Mouse (Mus musculus) retina, postnatal 1 day (tissue): Measurements from ENCODE around the gene Ccdc50.

Experiments used
- DNase-seq: peaks from one replicate; pipeline ENCODE4 v3.0.0-alpha.2; 2012

Ccdc50 gene

DNA sequence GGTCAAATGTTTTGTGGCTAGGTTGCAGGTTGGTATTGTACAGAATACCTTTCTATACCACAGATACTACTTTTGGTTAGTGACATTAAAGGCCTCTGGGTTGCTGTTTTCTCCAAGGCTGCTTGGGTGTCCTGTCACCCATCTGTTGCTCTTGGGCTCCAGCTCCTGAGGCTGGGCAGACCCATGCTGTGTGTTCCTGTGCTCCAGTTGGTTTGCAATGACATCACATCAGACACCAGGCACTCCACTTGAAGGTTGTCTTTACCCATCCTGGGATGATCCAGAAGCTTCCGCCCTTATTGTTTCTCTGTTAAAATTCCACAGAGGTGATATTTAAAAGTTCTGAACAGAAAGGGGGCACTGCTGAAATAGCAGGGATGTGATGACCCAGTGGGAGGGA, 8.3 kb downstream of the Ccdc50 start:
- DNase-seq, result no peak

DNA sequence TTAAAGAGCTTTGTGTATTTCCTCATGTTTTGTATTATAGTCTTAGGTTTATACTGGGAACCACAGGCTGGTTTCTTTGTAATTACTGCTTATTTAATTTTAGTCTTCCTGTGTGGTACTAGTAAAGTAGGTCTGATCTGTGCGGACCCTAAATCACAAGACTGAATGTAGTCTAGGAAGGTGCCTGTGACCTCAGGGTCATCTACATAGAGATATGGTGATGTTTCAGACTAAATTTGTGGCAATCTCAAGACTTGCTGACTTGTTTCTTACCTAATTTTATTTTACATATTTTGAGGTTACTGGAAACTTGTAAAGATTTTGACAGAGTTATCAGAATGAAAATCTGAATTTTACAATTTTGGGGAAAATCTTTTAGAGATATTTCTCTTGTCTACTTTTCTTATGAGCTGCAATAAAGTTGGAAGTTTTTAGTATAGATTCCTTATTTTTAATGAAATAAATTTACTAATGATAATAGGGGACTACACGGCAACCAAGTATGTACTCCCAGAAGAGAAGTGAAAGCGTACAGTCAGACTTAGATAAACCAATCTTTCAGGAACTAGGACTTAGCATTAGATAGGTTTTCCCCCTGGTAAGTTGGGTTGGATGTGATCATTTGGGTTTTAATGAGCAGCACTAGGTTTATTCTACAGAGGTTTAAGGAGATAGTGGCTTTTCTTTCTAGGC, 10.5 kb downstream of the Ccdc50 start:
- no peak for DNase-seq

DNA sequence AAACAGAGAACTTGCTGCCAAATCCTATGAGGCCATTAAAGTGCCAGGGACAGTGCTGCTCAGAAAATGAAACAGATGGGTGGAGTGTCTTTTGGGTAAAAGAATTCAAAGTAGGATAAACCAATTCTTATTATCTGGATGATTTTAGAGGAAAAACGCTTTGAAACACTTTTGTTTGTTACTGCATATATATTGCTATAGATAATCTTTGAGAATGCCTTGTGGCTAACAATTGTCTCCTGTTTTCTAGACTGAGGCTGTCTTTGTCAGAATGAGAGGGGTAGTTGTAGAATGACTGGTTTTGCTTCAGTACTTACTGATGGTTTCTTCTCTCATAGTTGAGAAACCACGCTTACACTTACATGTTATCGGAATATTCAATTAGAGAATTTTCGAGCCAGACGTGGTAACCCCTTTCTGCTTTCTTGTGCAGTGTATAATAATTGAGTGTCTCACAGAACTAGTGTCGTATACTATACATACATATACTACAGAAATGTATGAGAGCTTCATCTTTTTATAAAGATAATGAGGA, 11.1 kb downstream of the Ccdc50 start:
- no peak for DNase-seq

DNA sequence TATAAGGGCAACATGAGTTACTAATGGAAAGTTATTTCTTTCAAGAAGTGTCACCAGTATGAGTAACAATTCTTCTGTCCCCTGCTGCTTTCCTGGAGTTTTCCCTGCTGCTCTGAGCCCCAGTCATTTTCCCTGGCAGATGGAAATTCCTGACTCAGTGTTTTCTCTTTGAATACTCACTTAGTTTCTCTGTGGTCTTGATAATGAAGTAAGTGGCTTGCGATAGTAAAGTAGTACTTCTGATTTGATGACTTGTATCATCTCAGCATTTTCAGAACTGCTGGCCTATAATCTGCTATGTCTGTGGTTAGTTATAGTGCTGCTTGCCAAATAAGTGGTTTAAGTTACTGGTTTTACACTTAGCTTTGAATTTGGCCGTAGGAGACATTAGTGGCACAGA, 12.9 kb downstream of the Ccdc50 start:
- no peak for DNase-seq

DNA sequence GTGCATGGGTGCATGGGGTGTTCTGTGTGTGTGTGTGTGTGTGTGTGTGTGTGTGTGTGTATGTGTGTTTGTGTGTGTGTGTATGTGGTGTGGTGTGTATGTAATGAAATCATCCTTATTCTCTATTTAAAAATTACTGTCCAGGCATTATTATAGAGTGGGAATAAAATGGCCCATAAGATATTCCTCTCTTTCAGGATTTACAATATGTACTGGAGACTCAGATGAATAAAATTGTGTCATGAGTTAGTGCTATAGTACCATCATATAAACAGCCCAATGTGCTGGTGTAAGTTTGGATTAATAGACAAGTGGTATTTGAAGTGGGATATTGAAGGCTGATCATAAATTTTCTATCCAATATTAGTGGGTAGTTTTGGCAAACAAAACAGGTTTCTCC, 15.4 kb downstream of the Ccdc50 start:
- DNase-seq, result no peak

DNA sequence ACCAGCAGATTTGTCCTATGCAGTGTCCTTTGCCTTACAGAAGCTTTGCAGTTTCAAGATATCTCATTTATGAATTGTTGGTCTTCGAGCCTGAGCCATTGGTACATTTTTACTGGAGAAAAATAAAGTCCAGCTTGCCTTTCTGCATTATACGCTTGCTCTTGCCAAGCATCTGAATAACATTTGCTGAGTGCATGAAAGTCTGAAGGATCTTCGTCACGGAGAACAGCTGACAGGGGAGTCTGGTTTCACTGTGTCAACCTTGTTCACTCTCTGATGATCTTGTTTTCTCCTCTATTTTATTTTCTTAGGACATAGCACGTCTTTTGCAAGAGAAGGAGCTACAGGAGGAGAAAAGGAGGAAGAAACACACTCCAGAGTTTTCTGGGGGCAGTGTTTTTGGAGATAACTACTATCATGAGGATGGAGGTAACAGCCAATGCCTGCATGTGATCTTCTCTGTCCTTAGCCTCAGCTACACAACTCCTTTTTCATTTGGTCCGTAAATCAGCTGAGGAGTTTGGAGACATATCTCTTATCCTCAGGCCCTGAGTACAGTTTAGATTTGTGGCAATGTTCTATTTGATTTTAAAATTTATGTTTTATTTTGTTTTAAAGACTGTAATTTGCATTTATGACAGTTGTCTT, 28.4 kb downstream of the Ccdc50 start:
- DNase-seq, result no peak

DNA sequence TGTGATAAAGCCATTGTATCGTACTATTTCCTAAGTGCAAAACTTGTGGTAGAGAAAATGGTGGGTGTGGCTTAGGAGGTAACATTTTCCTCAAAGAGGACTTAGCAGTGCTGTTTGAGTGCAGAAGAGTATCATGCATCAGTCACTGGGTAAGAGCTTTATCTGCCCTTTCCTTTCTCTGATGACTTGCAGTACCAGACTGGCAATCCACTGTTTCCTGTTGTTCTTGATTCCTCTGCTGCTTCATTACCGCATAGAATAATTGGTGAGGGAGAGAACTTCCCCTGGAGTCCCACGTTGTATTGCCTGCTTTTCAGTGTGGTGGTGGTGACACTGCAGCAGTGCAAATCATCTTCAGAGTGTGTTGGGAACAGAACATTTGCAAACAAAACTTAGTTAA, 29.0 kb downstream of the Ccdc50 start:
- DNase-seq, result no peak

DNA sequence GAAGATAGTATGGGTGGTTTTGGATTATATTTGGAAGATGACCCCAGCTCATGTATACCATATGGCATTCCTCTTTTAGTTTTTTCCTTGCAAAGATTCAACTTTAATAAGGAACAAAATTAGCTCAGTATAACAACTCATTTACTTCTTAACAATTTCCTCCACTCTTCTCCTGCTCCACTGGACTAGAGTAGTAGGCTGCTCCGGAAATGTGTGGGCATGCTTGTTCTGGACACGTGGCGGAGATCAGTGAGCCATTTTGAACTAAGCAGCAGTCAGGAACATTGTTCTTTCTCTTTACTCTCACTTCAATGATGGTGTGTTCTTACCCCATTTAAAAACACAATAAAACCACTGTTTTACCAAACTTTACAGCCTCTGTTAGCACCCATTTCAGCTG, 32.3 kb downstream of the Ccdc50 start:
- no peak for DNase-seq

DNA sequence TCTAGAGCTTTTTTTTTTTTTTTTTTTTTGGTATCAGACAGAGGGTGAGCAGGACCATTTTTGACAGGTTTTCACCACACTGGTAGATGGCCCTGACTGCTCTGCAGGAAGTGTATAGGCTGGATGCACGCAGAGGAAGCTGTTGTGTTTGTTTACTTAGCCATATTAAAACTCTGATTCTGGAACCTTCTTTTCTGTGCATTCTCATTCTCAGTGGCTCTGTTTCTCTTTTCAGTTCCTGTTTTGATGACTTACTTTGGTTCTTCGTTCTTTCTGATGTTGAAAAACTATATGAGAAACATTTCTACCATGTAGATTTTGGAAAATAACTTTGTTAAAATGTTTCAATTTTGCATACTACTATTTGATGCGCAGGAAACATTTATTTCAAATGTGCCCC, 46.4 kb downstream of the Ccdc50 start:
- DNase-seq, result no peak

DNA sequence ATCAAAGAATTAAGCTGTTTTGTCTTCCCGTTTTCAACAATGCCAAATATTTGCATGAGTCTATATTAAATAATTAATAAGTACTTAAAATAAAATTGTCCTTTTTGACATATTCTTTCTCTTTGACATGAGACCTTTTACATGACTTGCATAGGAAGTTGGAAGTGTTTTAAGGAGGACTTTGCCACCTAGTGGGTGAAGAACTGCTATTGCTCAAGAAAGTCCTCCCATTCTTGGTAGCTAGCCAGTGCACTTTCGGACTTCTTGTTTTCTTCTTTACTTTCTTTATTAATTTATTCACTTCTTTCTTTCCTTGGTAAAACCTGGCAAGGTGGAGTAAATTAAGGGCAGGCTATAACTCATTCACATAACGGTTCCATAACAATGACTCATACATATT, 55.3 kb downstream of the Ccdc50 start:
- DNase-seq, result no peak

DNA sequence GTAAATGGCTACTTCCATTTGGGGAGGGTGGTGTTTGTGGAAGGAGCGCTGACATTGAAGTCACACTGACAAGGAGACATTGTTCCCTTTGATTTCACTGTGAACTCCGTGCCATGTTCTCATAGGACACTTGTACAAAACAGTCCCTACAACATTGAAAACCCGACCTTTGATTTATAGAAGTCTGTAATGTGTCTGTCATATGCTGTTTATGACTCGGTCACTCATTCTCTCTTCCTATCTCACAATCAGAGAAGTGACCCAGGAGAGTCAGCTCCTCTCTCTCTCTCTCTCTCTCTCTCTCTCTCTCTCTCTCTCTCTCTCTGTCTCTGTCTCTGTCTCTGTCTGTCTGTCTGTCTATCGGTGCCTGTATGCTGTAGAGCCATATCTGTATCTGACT, 60.7 kb downstream of the Ccdc50 start:
- no peak for DNase-seq

DNA sequence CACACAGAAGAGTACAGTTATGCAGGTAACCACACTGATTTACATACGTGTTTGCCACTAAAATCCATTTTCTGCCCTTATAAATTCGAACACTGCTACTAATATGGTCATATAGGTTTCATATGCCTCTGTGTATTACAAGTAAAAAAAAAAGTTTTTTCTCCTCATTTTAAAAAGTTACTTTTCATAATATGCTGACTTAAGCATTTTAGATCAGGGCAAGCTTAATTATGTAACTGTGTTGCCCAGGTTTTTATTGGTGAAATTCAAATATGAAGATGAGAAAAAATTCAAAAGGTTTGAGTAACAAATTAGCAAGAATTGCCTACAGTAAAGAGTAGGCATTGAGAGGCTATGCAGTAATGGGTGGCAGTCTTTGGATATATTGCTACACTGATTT, 62.0 kb downstream of the Ccdc50 start:
- DNase-seq, result no peak

DNA sequence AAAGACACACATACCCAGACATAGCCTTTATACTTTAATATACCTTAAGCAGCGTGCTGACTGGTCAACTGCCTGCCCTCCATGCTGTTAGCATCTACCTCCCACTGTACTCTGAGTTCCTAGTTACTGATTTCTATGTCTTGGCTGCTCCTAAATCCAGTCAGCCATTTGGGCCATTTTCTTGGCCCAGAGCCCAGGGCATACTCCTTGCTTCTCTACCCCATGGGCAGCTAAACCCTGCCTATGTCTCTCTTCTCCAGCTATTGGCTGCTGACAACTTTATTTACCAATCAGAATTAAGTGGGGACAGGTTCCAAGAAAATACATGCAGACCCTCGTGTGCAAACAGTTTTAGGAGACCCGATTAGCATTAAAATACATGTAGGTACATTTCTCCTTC, 64.7 kb downstream of the Ccdc50 start:
- no peak for DNase-seq

DNA sequence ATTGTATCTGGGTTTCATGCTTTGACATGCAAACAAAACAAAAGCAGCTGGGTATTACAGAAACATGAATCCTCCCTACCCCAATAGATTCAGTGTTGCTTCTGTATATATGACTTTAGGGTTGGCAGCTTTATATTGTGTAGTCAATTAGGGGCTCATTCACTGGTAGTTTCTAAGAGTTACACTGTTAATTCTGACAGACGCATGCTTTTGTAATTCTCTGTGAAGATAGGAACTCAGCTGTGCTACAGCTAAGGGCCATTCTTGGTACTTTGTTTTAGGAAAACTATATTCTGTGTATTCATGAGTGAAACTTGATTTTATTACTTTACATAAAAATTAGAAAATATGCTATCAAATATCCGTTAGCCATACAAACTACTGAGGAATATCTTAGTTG, 65.2 kb downstream of the Ccdc50 start:
- DNase-seq, result no peak

DNA sequence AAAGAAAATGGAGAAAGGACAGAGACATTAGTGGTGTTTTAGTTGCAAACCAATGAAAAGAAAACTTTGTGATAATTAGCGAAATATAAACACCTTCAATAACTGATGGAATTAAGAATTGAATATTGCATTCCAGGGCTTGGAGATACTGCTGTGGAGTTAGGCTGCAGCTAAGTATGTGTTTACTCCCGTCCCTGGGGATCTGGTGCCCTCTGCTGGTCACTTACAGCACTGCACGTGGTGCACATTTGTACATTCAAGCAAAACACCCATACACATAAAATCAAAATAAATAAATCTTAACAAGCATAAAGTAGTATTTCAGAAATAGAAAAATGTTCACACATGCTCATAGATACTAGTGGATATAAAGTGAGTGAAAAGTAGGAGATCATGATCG, 68.6 kb downstream of the Ccdc50 start:
- DNase-seq, result peak; percentile 73

DNA sequence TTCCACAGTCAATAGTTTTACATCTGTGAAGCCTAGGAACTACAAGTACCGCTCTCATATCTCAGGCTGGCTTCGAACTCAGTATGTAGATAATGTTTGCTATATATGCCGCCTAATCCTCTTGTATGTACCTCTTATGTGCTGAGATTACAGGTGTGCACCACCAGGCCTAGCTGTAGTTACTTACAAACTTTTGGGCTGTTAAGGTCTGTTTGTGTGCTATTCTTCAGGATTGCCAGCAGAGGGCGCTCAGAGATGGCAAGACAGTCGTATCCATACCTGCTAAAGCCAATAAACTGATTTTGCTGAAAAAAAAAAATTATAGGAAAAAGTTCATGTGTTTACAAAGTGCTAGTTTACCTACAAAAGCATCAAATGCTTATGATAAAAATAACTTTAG, 80.1 kb downstream of the Ccdc50 start:
- peak; percentile 67 for DNase-seq

DNA sequence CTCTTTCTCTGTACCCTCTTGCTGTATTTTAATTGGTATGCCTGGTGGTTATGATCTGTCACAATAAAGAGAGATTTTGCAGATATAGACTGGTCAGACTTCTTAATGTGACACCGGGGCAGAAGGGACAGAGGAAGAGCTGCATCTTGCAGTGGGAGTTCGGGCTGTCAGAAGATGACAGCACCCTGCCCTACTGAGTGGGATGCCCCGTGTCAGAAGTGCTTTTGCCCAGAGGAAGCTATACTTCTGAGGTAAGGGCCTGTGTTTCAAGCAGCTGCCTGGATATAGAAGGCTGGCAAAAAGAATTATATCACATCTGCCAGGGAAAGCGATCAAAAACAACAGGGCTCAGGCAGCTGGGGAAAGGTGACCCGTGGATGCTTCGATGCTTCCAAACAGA, 82.7 kb downstream of the Ccdc50 start:
- peak; percentile 22 for DNase-seq

DNA sequence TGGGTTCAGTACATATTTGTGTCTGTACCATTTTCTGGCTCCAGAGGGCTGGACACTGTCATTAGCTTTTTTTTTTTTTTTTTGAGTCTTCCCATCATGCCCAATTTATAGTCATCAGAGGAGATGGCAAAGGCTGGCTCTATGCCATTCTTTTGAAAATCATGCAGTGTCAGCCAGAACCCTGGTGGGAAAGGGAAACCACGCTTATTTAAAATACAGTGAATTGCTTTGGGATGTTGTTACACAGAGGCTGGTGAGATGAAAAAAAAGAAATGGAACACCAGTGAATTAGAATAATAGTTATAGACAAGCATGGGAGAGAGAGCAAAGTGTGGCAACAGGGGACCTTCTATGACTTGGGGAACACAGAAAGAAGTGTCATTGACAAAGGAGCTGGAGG, 95.2 kb downstream of the Ccdc50 start:
- peak; percentile 45 for DNase-seq
